8 mouse cellular contexts compared by ENCODE assay signal in the genomic region with DNA sequence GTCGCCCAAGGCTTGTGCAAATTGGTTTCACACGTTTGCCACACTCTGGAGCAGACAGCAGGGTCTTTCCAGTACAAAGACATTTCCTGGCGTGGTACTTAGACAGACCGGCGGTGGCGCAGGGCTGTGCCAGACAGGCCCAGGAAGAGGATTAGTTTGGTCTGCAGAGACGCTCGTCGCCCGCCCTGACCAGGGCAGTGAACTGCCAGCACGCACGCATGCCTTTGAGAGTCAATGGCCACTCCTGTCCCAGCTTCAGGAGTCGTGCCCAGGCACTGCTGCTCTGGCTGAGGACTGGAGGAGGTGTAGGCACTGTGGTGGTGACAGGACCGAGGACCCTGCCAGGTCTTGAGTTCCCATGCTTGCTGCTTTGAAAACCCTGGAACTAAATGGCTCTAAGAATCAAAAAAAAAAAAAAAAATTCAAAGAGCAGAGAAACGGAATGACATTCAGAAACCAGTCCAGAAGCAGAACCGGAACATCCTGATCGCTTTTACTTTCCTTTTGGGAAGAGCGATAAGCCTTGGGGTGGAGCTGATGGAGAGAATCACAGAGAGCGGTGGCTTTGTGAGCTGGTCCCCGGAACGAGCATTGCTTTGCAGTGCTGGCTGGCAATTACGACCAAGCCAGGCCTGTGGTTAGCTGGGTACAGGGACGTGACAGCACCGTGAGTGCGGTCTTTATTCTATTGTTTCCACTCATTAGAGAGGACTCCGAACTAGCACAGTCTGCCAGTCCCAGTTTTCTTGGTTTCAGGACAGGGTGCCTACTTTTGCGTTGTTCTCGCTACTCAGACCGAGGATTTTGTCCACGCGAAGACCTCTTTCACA. TPM values are rescaled to one million over a fixed set of nuclear protein-coding genes. Genes with fewer than 3 reads are reported as not detected.
DNase-seq lines count a peak whose midpoint lies in the region; ATAC-seq and TF ChIP-seq lines count a peak whose summit lies in the region.

No protein-coding gene starts in this region.

- no peak overlapping the region for H3K27ac ChIP-seq in embryonic facial prominence, embryonic 14.5 days (replicated peaks; ENCODE audit: low read depth, low read length)
- H3K27ac ChIP-seq in heart, embryonic 12.5 days (ENCODE audit: poor library complexity, severe bottlenecking): no peak overlapping the region
- no peak overlapping the region for H3K27ac ChIP-seq in liver, postnatal 0 days (ENCODE audit: low read depth)

- H3K4me1 ChIP-seq in embryonic facial prominence, embryonic 14.5 days (ENCODE audit: control insufficient read depth, insufficient read depth, low read length): no peaks in the 10 kb centered on the region
- H3K4me1 ChIP-seq in heart, embryonic 12.5 days (replicated peaks): no peaks in the 10 kb centered on the region
- no peaks in the 10 kb centered on the region for H3K4me1 ChIP-seq in liver, postnatal 0 days (ENCODE audit: insufficient read depth)

- H3K36me3 ChIP-seq in embryonic facial prominence, embryonic 14.5 days (ENCODE audit: control insufficient read depth, insufficient read depth, low read length): no peaks in the 10 kb centered on the region
- no peaks in the 10 kb centered on the region for H3K36me3 ChIP-seq in heart, embryonic 12.5 days
- no peaks in the 10 kb centered on the region for H3K36me3 ChIP-seq in liver, postnatal 0 days (replicated peaks; ENCODE audit: insufficient read depth, low read length)

- ATAC-seq in embryonic facial prominence, embryonic 14.5 days (ENCODE audit: low read depth): peak; percentile 76
- 0 out of 2 replicates have a peak, but pooled peaks have one; percentile 29 for ATAC-seq in heart, embryonic 12.5 days (ENCODE audit: insufficient number of reproducible peaks, low FRiP score)
- ATAC-seq in liver, postnatal 0 days: peak; percentile 33; the same call in 1 of the 2 replicates

- peak overlapping the region; percentile 55 for H3K4me2 ChIP-seq in embryonic facial prominence, embryonic 14.5 days (ENCODE audit: low read depth, low read length)
- peak overlapping the region; percentile 75 for H3K4me2 ChIP-seq in heart, embryonic 12.5 days
- H3K4me2 ChIP-seq in liver, postnatal 0 days (ENCODE audit: low read depth, low read length): peak overlapping the region; percentile 72

- TF ChIP-seq CTCF in liver, postnatal 0 days (IDR thresholded peaks at IDR 0.05; ENCODE audit: low read depth): no peak

- H3K4me3 ChIP-seq in embryonic facial prominence, embryonic 14.5 days (ENCODE audit: low read depth, low read length): peak overlapping the region; percentile 28
- H3K4me3 ChIP-seq in heart, embryonic 12.5 days: peak overlapping the region; percentile 41
- H3K4me3 ChIP-seq in liver, postnatal 0 days (ENCODE audit: low read depth, low read length): peak overlapping the region; percentile 39

- peak overlapping the region; percentile 53 for H3K9ac ChIP-seq in embryonic facial prominence, embryonic 14.5 days (ENCODE audit: low read depth, low read length)
- H3K9ac ChIP-seq in heart, embryonic 12.5 days: no peak overlapping the region
- H3K9ac ChIP-seq in liver, postnatal 0 days (replicated peaks): 0 out of 2 replicates have a peak overlapping the region, but pooled peaks have one; percentile 30

- no peaks in the 10 kb centered on the region for H3K27me3 ChIP-seq in embryonic facial prominence, embryonic 14.5 days (replicated peaks; ENCODE audit: control insufficient read depth, insufficient read depth, low read length)
- H3K27me3 ChIP-seq in heart, embryonic 12.5 days (replicated peaks): peaks cover 5% of the 10 kb centered on the region; the same call in 1 of the 2 replicates
- H3K27me3 ChIP-seq in liver, postnatal 0 days (ENCODE audit: insufficient read depth, low read length): 0 out of 2 replicates have a peak, but pooled peaks cover 3% of the 10 kb centered on the region

- peak; percentile 31 for DNase-seq in CD4-positive helper T cell, adult 2 months (ENCODE audit: low read depth, low spot score)
- peak; percentile 47 for DNase-seq in adrenal gland, postnatal 25 days
- DNase-seq in embryonic facial prominence, embryonic 14.5 days (ENCODE audit: low spot score): peak; percentile 49
- peak; percentile 52 for DNase-seq in kidney, postnatal 10 days
- DNase-seq in liver, postnatal 0 days: peak; percentile 20
- DNase-seq in neural tube, embryonic 10.5 days (ENCODE audit: extremely low spot score, low spot score): peak; percentile 33
- peak; percentile 23 to 43 for DNase-seq in thymus, postnatal 36 days

- TF ChIP-seq EP300 in liver, postnatal 0 days (IDR thresholded peaks at IDR 0.05; ENCODE audit: low read depth): no peak

- whole genome bisulfite sequencing in embryonic facial prominence, embryonic 14.5 days: 32% methylated on average over 31 of the region's 31 CpGs
- WGBS in heart, embryonic 12.5 days: 28% methylated on average over 31 of the region's 31 CpGs
- 24% methylated on average over 31 of the region's 31 CpGs for WGBS in liver, postnatal 0 days (ENCODE audit: insufficient replicate concordance)

- H3K9me3 ChIP-seq in embryonic facial prominence, embryonic 14.5 days (ENCODE audit: control insufficient read depth, low read length): no peaks in the 10 kb centered on the region
- no peaks in the 10 kb centered on the region for H3K9me3 ChIP-seq in heart, embryonic 12.5 days (replicated peaks)
- no peaks in the 10 kb centered on the region for H3K9me3 ChIP-seq in liver, postnatal 0 days (ENCODE audit: low read length)

RNA-seq across cellular contexts. Expression of gene Apln, which starts 19.7 kb away (rescaled TPM):
- total RNA-seq in adrenal gland, postnatal 25 days (2021): 2.6 and 2.7 TPM in 2 replicates
- 10.6 and 11.4 TPM in 2 replicates for polyA plus RNA-seq in embryonic facial prominence, embryonic 14.5 days (2014; fragmentation: Nextera tagmentation; extraction: Ambion mirVana)
- polyA plus RNA-seq in heart, embryonic 12.5 days (2016; fragmentation: Nextera tagmentation; extraction: Ambion mirVana): 2.1 and 2.3 TPM in 2 replicates
- polyA plus RNA-seq in liver, postnatal 0 days (2015; fragmentation: Nextera tagmentation; extraction: Ambion mirVana): 0.12 and 0.19 TPM in 2 replicates

RNA-seq across cellular contexts. Expression of gene Xpnpep2, which starts 54.1 kb away (rescaled TPM):
- 0.76 and 1.3 TPM in 2 replicates for total RNA-seq in adrenal gland, postnatal 25 days (2021)
- 4.6 and 5.8 TPM in 2 replicates for polyA plus RNA-seq in embryonic facial prominence, embryonic 14.5 days (2014; fragmentation: Nextera tagmentation; extraction: Ambion mirVana)
- polyA plus RNA-seq in heart, embryonic 12.5 days (2016; fragmentation: Nextera tagmentation; extraction: Ambion mirVana): 0.15 and 0.41 TPM in 2 replicates
- polyA plus RNA-seq in liver, postnatal 0 days (2015; fragmentation: Nextera tagmentation; extraction: Ambion mirVana): 0.05 TPM in 1 of 2 replicates, not detected in the other
